Mouse (Mus musculus): ENCODE results near the gene Ext2. TPM values are rescaled to one million over a fixed set of nuclear protein-coding genes. Genes with fewer than 3 reads are reported as not detected.

Ext2 gene
- polyA plus RNA-seq, 1 experiment from 2014 or later, result 68.2 TPM

DNA sequence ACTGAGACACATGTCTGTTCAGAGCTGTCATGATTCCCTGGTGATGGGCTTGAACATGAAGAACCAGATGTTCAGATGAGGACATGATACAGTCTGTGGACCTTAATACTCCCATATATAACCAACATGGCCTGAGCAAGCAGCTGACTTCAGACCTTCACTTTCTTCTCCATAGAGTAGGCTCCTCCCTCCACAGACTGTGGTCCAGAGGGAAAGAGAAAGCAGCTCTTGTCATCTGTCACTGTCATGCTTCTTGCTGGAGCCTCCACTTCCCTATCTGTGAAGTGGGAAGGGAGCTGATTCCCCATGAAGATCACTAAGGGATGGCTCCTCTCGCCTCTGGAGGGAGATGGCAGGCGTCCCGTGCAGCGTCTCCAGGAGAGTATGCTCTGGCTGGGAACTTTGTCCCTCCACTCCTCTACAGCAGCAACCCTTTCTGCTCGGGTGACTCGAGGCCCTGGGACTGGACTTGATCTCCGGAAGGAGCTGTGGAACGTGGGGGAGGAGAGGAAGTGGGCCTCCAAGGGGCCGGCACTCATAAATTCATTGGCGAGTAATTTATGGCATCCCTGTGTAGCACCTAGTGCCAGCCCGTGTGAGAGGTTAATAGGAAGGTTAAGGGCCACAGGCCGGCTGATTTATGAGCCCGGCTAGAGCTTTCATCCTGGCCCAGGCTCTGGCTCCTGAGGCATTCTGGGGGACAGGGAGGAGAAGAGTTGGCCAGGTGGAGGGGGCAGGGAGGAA, 197.5 kb downstream of the Ext2 start:
- no peak overlapping the region for H3K4me3 ChIP-seq (ENCODE audit: low read length)
- no peaks in the 10 kb centered on the region for H3K4me1 ChIP-seq (ENCODE audit: control insufficient read depth, insufficient read depth, low read depth, low read length)
- H3K27me3 ChIP-seq (replicated peaks; ENCODE audit: control insufficient read depth, insufficient read depth, low read length), result no peaks in the 10 kb centered on the region
- 75% methylated on average over 13 of the region's 13 CpGs for WGBS
- no peak for ATAC-seq
- no peak overlapping the region for H3K9ac ChIP-seq (ENCODE audit: low read depth, low read length)
- H3K27ac ChIP-seq (ENCODE audit: low read depth, low read length), result no peak overlapping the region
- no peaks in the 10 kb centered on the region for H3K9me3 ChIP-seq (ENCODE audit: control insufficient read depth, low read length)
- H3K4me2 ChIP-seq (ENCODE audit: low read length), result no peak overlapping the region
- H3K36me3 ChIP-seq (ENCODE audit: control insufficient read depth, insufficient read depth, low read length), result no peaks in the 10 kb centered on the region

DNA sequence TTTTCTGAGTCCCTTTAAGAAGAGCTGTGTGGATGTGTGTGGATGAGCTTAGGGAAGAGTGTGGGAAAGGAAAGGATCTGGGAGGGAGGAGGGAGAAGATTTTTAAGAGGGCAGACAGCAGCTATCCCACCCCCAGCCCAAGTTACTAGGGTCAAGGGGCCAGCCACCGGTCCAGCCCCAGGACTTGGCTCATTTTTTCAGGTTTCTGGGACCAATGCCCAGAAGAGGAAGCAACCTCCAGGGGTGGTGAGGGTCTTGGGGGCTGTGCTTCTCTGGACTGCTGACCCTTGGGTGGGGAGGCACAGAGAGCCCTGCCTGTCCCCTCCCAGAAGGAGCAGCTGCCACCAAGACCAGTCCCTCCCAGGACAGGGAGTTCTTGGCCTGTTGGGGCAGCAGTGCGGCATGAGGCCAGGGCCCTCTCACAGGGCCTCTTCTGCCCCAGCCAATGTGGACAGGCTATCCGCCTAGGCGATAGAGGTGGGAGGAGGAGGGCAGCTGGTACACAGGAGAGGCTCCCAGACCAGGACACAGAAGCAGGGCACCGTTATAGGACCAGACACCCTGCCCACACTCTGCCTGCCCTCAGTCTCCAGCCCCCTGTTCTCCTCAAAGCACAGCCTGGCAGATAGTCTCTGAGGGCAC, 203.0 kb downstream of the Ext2 start:
- Histone ChIP-seq H3K4me1 (ENCODE audit: control insufficient read depth, insufficient read depth, low read depth, low read length) (no peaks in the 10 kb centered on the region), H3K9me3 (ENCODE audit: control insufficient read depth, low read length) (no peaks in the 10 kb centered on the region), H3K27me3 (replicated peaks; ENCODE audit: control insufficient read depth, insufficient read depth, low read length) (no peaks in the 10 kb centered on the region), H3K27ac (ENCODE audit: low read depth, low read length) (no peak overlapping the region), H3K4me3 (ENCODE audit: low read length) (no peak overlapping the region), H3K36me3 (ENCODE audit: control insufficient read depth, insufficient read depth, low read length) (no peaks in the 10 kb centered on the region), H3K4me2 (ENCODE audit: low read length) (no peak overlapping the region), H3K9ac (ENCODE audit: low read depth, low read length) (no peak overlapping the region)
- peak; percentile 67; the same call in 1 of the 2 replicates for ATAC-seq
- 35% methylated on average over 5 of the region's 5 CpGs for WGBS

DNA sequence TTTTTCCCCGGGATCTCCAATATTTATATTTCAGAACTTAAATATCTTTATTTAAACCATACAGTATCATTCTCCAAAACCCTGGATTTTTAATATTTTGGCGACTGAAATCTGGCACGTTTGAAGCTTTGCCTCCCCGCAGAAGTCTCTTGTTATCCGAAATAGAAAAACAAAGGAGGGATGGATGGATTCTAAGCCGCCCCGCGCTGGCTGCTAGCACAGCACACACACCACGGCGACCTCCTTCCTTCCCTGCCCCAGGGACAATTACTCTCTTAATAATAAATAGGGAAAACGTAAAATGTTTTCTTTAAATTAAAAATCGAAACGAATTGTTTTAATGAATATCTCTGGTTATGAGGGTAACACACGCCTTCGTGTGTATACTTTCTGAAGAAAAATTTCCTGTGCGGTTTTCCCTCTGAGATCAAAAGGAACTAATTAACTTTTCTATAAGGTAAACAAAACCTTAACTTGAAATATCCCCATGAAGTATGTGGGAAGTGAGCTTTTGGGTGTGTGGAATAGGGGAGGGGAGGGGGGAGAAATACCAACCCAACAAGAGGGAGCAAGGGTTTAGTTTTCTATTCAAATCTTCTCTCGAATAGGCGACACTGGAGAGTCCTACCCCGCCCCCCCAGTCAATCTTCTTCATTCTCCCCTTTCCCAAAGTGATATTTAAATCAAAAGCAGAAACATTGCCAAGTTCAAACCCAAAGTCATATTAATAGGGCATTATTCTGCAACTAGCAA, 203.7 kb downstream of the Ext2 start:
- H3K27me3 ChIP-seq (replicated peaks; ENCODE audit: control insufficient read depth, insufficient read depth, low read length), result no peaks in the 10 kb centered on the region
- WGBS, result 38% methylated on average over 19 of the region's 19 CpGs
- no peaks in the 10 kb centered on the region for H3K36me3 ChIP-seq (ENCODE audit: control insufficient read depth, insufficient read depth, low read length)
- no peak overlapping the region for H3K27ac ChIP-seq (ENCODE audit: low read depth, low read length)
- no peaks in the 10 kb centered on the region for H3K9me3 ChIP-seq (ENCODE audit: control insufficient read depth, low read length)
- no peaks in the 10 kb centered on the region for H3K4me1 ChIP-seq (ENCODE audit: control insufficient read depth, insufficient read depth, low read depth, low read length)
- no peak overlapping the region for H3K4me3 ChIP-seq (ENCODE audit: low read length)
- no peak overlapping the region for H3K4me2 ChIP-seq (ENCODE audit: low read length)
- no peak for ATAC-seq
- H3K9ac ChIP-seq (ENCODE audit: low read depth, low read length), result no peak overlapping the region

DNA sequence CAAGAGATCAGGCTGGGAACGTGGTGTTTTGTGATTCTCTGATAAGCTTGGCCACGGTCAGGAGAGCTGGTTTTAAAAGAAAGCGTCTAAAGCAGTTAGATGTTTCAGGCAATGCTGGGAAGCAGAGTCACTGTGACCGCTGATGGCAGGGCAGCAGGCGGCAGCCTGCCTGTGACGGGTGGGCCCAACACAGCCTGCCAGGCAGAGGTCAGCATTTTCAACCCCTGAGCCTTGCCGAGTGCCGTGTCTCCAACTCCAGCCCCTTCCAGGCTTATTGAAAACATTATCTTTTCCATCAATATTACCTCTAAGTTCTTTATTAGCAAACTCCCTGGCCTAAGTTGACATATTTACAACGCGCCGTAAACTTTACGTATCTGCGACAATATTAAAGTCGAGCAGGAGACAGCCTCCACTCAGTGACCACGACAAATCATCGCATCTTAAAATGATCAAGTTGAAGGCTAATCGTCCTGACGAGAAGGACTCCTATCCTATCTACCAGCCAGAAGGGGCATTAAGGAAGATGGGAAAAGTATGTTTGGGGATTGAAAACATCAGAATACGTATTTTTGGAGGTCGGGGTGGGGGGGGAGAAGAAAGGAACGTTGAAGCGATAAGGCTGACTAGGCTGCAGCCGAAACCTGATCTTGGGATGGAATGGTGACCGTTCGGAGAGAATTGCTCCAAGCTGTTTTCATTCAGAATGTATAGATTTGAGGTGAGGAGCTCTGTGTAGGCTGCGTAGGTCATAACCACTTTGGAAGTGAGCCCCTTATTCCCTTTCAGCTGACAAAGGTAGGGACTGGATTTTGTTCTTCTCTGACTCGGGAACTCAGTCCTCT, 206.3 kb downstream of the Ext2 start:
- Histone ChIP-seq H3K27me3 (replicated peaks; ENCODE audit: control insufficient read depth, insufficient read depth, low read length) (no peaks in the 10 kb centered on the region), H3K9me3 (ENCODE audit: control insufficient read depth, low read length) (no peaks in the 10 kb centered on the region), H3K4me1 (ENCODE audit: control insufficient read depth, insufficient read depth, low read depth, low read length) (no peaks in the 10 kb centered on the region), H3K9ac (ENCODE audit: low read depth, low read length) (no peak overlapping the region), H3K36me3 (ENCODE audit: control insufficient read depth, insufficient read depth, low read length) (no peaks in the 10 kb centered on the region), H3K4me2 (ENCODE audit: low read length) (no peak overlapping the region), H3K4me3 (ENCODE audit: low read length) (no peak overlapping the region), H3K27ac (ENCODE audit: low read depth, low read length) (no peak overlapping the region)
- ATAC-seq, result no peak
- WGBS, result 75% methylated on average over 27 of the region's 27 CpGs

DNA sequence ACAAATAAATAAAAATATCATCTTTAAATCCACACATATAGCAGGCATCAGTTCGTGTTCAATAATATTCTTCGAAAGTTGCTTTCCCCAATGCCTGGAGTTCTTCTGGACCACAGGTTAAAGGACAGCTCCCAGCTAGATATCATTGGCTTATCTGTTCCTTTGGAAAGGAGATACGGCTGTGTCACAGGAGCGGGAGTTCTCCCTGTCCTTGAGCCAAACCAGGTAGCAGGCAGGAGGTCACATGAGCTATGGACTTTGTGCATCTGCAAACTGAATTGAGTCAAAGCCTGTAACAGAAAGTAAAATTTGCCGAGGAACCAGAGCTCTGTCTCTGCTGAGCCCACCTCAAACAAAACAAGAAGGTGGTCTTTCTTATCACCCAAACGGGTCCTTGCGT, 209.3 kb downstream of the Ext2 start:
- Histone ChIP-seq H3K4me3 (ENCODE audit: low read length) (no peak overlapping the region), H3K27ac (ENCODE audit: low read depth, low read length) (no peak overlapping the region), H3K4me2 (ENCODE audit: low read length) (no peak overlapping the region), H3K36me3 (ENCODE audit: control insufficient read depth, insufficient read depth, low read length) (no peaks in the 10 kb centered on the region), H3K27me3 (replicated peaks; ENCODE audit: control insufficient read depth, insufficient read depth, low read length) (no peaks in the 10 kb centered on the region), H3K4me1 (ENCODE audit: control insufficient read depth, insufficient read depth, low read depth, low read length) (no peaks in the 10 kb centered on the region), H3K9me3 (ENCODE audit: control insufficient read depth, low read length) (no peaks in the 10 kb centered on the region), H3K9ac (ENCODE audit: low read depth, low read length) (no peak overlapping the region)
- ATAC-seq, result no peak
- WGBS, result 84% methylated on average over 7 of the region's 7 CpGs

Other genes starting within 250 kb of the Ext2 start
- 0.60 and 0.64 TPM in 2 replicates for gene Alx4, start 180.2 kb downstream of the Ext2 start, polyA plus RNA-seq (2015; fragmentation: Nextera tagmentation; extraction: Ambion mirVana)
- gene Accs, start 27.4 kb upstream of the Ext2 start, polyA plus RNA-seq (2015; fragmentation: Nextera tagmentation; extraction: Ambion mirVana), result 4.0 and 6.3 TPM in 2 replicates
- 0.40 TPM in 1 of 2 replicates, not detected in the other for gene Accsl, start 46.6 kb upstream of the Ext2 start, polyA plus RNA-seq (2015; fragmentation: Nextera tagmentation; extraction: Ambion mirVana)
- gene Gm13889, start 134.6 kb upstream of the Ext2 start, polyA plus RNA-seq (2015; fragmentation: Nextera tagmentation; extraction: Ambion mirVana), result 7.1 and 7.4 TPM in 2 replicates
- gene Gm27027, start 173.8 kb upstream of the Ext2 start, polyA plus RNA-seq (2015; fragmentation: Nextera tagmentation; extraction: Ambion mirVana), result not detected in 2 replicates
- 43.6 and 44.7 TPM in 2 replicates for gene Alkbh3, start 188.2 kb upstream of the Ext2 start, polyA plus RNA-seq (2015; fragmentation: Nextera tagmentation; extraction: Ambion mirVana)